Mouse (Mus musculus): Measurements from ENCODE around the gene Fgf9. TPM values are rescaled to one million over a fixed set of nuclear protein-coding genes. Genes with fewer than 3 reads are reported as not detected.

The Fgf9 gene
- polyA plus RNA-seq, 1 experiment from 2014 or later, result 15.6 TPM

- ATAC-seq (ENCODE audit: low FRiP score), result peak; percentile 84
- WGBS, result 16% methylated on average over 6 of the region's 6 CpGs
- H3K27ac ChIP-seq, result no peak overlapping the region
Measured at GRCm38 (mm10) chr14:58101298-58101697, 31.0 kb downstream of the Fgf9 start.

GRCm38 (mm10) chr14:58104266-58104665, 33.9 kb downstream of the Fgf9 start:
- H3K4me3 ChIP-seq, result no peak overlapping the region
- H3K9me3 ChIP-seq, result no peaks in the 10 kb centered on the region
- no peaks in the 10 kb centered on the region for H3K36me3 ChIP-seq
- ATAC-seq (ENCODE audit: low FRiP score), result no peak
- peaks cover 12% of the 10 kb centered on the region for H3K4me1 ChIP-seq (replicated peaks)
- 67% methylated on average over 8 of the region's 8 CpGs for WGBS
- H3K4me2 ChIP-seq, result no peak overlapping the region
- H3K27me3 ChIP-seq, result no peaks in the 10 kb centered on the region
- no peak overlapping the region for H3K9ac ChIP-seq
- no peak overlapping the region for H3K27ac ChIP-seq

More at GRCm38 (mm10) chr14:58101298-58101697, 31.0 kb downstream of the Fgf9 start:
- Histone ChIP-seq H3K27me3 (no peaks in the 10 kb centered on the region), H3K9ac (no peak overlapping the region), H3K36me3 (no peaks in the 10 kb centered on the region), H3K4me3 (no peak overlapping the region), H3K9me3 (no peaks in the 10 kb centered on the region), H3K4me2 (no peak overlapping the region), H3K4me1 (replicated peaks) (peaks cover 12% of the 10 kb centered on the region)

- Histone ChIP-seq H3K9me3 (no peaks in the 10 kb centered on the region), H3K4me3 (no peak overlapping the region), H3K27me3 (no peaks in the 10 kb centered on the region), H3K9ac (no peak overlapping the region), H3K4me1 (replicated peaks) (peaks cover 12% of the 10 kb centered on the region), H3K27ac (no peak overlapping the region), H3K36me3 (no peaks in the 10 kb centered on the region), H3K4me2 (no peak overlapping the region)
- ATAC-seq (ENCODE audit: low FRiP score), result no peak
- 90% methylated on average over 5 of the region's 5 CpGs for WGBS
Measured at GRCm38 (mm10) chr14:58105596-58105995, 35.2 kb downstream of the Fgf9 start.

- no peak overlapping the region for H3K4me2 ChIP-seq
- H3K36me3 ChIP-seq, result no peaks in the 10 kb centered on the region
- no peak overlapping the region for H3K27ac ChIP-seq
- H3K9me3 ChIP-seq, result no peaks in the 10 kb centered on the region
- WGBS, result 79% methylated on average over 9 of the region's 9 CpGs
- peaks cover 6% of the 10 kb centered on the region; the same call in 1 of the 2 replicates for H3K4me1 ChIP-seq (replicated peaks)
- no peak overlapping the region for H3K9ac ChIP-seq
- no peak for ATAC-seq (ENCODE audit: low FRiP score)
- H3K4me3 ChIP-seq, result no peak overlapping the region
- H3K27me3 ChIP-seq, result no peaks in the 10 kb centered on the region
Measured at GRCm38 (mm10) chr14:58109601-58110000, 39.3 kb downstream of the Fgf9 start.

- 89% methylated on average over 10 of the region's 10 CpGs for WGBS
- no peak overlapping the region for H3K27ac ChIP-seq
- no peaks in the 10 kb centered on the region for H3K27me3 ChIP-seq
- H3K36me3 ChIP-seq, result no peaks in the 10 kb centered on the region
- H3K4me1 ChIP-seq (replicated peaks), result peaks cover 6% of the 10 kb centered on the region; the same call in 1 of the 2 replicates
- ATAC-seq (ENCODE audit: low FRiP score), result no peak
- no peak overlapping the region for H3K4me3 ChIP-seq
- no peak overlapping the region for H3K9ac ChIP-seq
- no peaks in the 10 kb centered on the region for H3K9me3 ChIP-seq
- no peak overlapping the region for H3K4me2 ChIP-seq
Measured at GRCm38 (mm10) chr14:58111562-58111961, 41.2 kb downstream of the Fgf9 start.

GRCm38 (mm10) chr14:58112341-58112740, 42.0 kb downstream of the Fgf9 start:
- 57% methylated on average over 3 of the region's 3 CpGs for WGBS
- Histone ChIP-seq H3K9me3 (no peaks in the 10 kb centered on the region), H3K27ac (no peak overlapping the region), H3K4me2 (no peak overlapping the region), H3K4me3 (no peak overlapping the region), H3K36me3 (no peaks in the 10 kb centered on the region), H3K9ac (no peak overlapping the region), H3K4me1 (replicated peaks) (peaks cover 6% of the 10 kb centered on the region; the same call in 1 of the 2 replicates), H3K27me3 (no peaks in the 10 kb centered on the region)
- ATAC-seq (ENCODE audit: low FRiP score), result no peak

GRCm38 (mm10) chr14:58113180-58113579, 42.8 kb downstream of the Fgf9 start:
- no peak overlapping the region for H3K27ac ChIP-seq
- peaks cover 6% of the 10 kb centered on the region; the same call in 1 of the 2 replicates for H3K4me1 ChIP-seq (replicated peaks)
- ATAC-seq (ENCODE audit: low FRiP score), result 0 out of 2 replicates have a peak, but pooled peaks have one; percentile 21
- no peaks in the 10 kb centered on the region for H3K36me3 ChIP-seq
- no peak overlapping the region for H3K4me3 ChIP-seq
- no peaks in the 10 kb centered on the region for H3K9me3 ChIP-seq
- H3K4me2 ChIP-seq, result no peak overlapping the region
- WGBS, result 52% methylated on average over 6 of the region's 6 CpGs
- H3K9ac ChIP-seq, result no peak overlapping the region
- H3K27me3 ChIP-seq, result no peaks in the 10 kb centered on the region

GRCm38 (mm10) chr14:58114146-58114545, 43.8 kb downstream of the Fgf9 start:
- H3K27ac ChIP-seq, result no peak overlapping the region
- no peak for ATAC-seq (ENCODE audit: low FRiP score)
- H3K27me3 ChIP-seq, result no peaks in the 10 kb centered on the region
- H3K9me3 ChIP-seq, result no peaks in the 10 kb centered on the region
- H3K4me2 ChIP-seq, result no peak overlapping the region
- no peaks in the 10 kb centered on the region for H3K36me3 ChIP-seq
- no peak overlapping the region for H3K4me3 ChIP-seq
- 80% methylated on average over 2 of the region's 2 CpGs for WGBS
- H3K4me1 ChIP-seq (replicated peaks), result peaks cover 6% of the 10 kb centered on the region; the same call in 1 of the 2 replicates
- H3K9ac ChIP-seq, result no peak overlapping the region

- Histone ChIP-seq H3K27me3 (no peaks in the 10 kb centered on the region), H3K36me3 (no peaks in the 10 kb centered on the region), H3K27ac (no peak overlapping the region), H3K9me3 (no peaks in the 10 kb centered on the region), H3K4me1 (replicated peaks) (no peaks in the 10 kb centered on the region), H3K4me2 (no peak overlapping the region), H3K9ac (no peak overlapping the region), H3K4me3 (no peak overlapping the region)
- ATAC-seq (ENCODE audit: low FRiP score), result no peak
Measured at GRCm38 (mm10) chr14:58124625-58125024, 54.3 kb downstream of the Fgf9 start.

- Histone ChIP-seq H3K4me2 (no peak overlapping the region), H3K4me1 (replicated peaks) (no peaks in the 10 kb centered on the region), H3K4me3 (no peak overlapping the region), H3K9me3 (no peaks in the 10 kb centered on the region), H3K27ac (no peak overlapping the region), H3K9ac (no peak overlapping the region), H3K27me3 (no peaks in the 10 kb centered on the region), H3K36me3 (no peaks in the 10 kb centered on the region)
- no peak for ATAC-seq (ENCODE audit: low FRiP score)
- WGBS, result 92% methylated on average over 10 of the region's 10 CpGs
Measured at GRCm38 (mm10) chr14:58126508-58126907, 56.2 kb downstream of the Fgf9 start.

- 80% methylated on average over 1 of the region's 1 CpGs for WGBS
- no peak overlapping the region for H3K4me2 ChIP-seq
Measured at GRCm38 (mm10) chr14:58139506-58140055, 69.2 kb downstream of the Fgf9 start.

GRCm38 (mm10) chr14:58149637-58150470, 79.5 kb downstream of the Fgf9 start:
- no peaks in the 10 kb centered on the region for H3K27me3 ChIP-seq
- H3K4me1 ChIP-seq (replicated peaks), result peaks cover 10% of the 10 kb centered on the region
- no peaks in the 10 kb centered on the region for H3K9me3 ChIP-seq
- peak; percentile 73 for ATAC-seq (ENCODE audit: low FRiP score)
- H3K4me2 ChIP-seq, result peak overlapping the region; percentile 31
- H3K4me3 ChIP-seq, result no peak overlapping the region
- no peaks in the 10 kb centered on the region for H3K36me3 ChIP-seq
- H3K27ac ChIP-seq, result 0 out of 2 replicates have a peak overlapping the region, but pooled peaks have one; percentile 35
- peak overlapping the region; percentile 1; the same call in 1 of the 2 replicates for H3K9ac ChIP-seq
- WGBS, result 56% methylated on average over 23 of the region's 23 CpGs

More at GRCm38 (mm10) chr14:58139506-58140055, 69.2 kb downstream of the Fgf9 start:
- Histone ChIP-seq H3K9ac (no peak overlapping the region), H3K27ac (no peak overlapping the region), H3K9me3 (no peaks in the 10 kb centered on the region), H3K27me3 (no peaks in the 10 kb centered on the region), H3K4me3 (no peak overlapping the region), H3K4me1 (replicated peaks) (no peaks in the 10 kb centered on the region), H3K36me3 (no peaks in the 10 kb centered on the region)
- no peak for ATAC-seq (ENCODE audit: low FRiP score)

Measured in hindbrain, embryonic 13.5 days (tissue).